Mouse (Mus musculus) adrenal gland, adult 2 months (tissue): ENCODE results near the gene Dennd1a. TPM values are rescaled to one million over a fixed set of nuclear protein-coding genes. Genes with fewer than 3 reads are reported as not detected.

Source experiments
- microRNA-seq, 2 experiments: library from miRNA; unstranded; fragments of <30 nt; microRNA quantifications; one replicate each; pipeline ENCODE4 v1.2.0; 2021
- polyA plus RNA-seq: library from polyadenylated mRNA; depleted of rRNA; stranded (reverse); fragments of >200 nt; gene quantifications from 2 replicates; pipeline ENCODE4 v1.2.3, GENCODE M21; 2012; rRNA removed
- total RNA-seq, 2 experiments: library from RNA; stranded (reverse); gene quantifications; 2 replicates each; pipeline ENCODE4 v1.2.3; 2021

Dennd1a gene
- total and polyA plus RNA-seq, 3 experiments: 23.6 to 29.8 (median 26.4) TPM

Small RNA genes within 50 kb of the gene (microRNA-seq; reads per million reads assigned to microRNA genes)
- 0 reads per million in 2 experiments for gene Gm44455

Other genes with a start within 250 kb of the Dennd1a start
- not detected for gene Lhx2, start 51.9 kb upstream of the Dennd1a start, total RNA-seq
- 0.07 TPM in 1 of 2 replicates, not detected in the other for gene Lhx2, start 51.9 kb upstream of the Dennd1a start, polyA plus RNA-seq
- 10 to 100 TPM in 1 of 2 experiments, 1 to 10 TPM in 1; 7.6 to 20.6 TPM for gene Nek6, start 224.3 kb upstream of the Dennd1a start, total RNA-seq
- gene Nek6, start 224.3 kb upstream of the Dennd1a start, polyA plus RNA-seq: 17.2 and 23.7 TPM in 2 replicates